Mouse (Mus musculus) hindbrain, embryonic 14.5 days (tissue): ENCODE results near the gene Snhg11. TPM values are rescaled to one million over a fixed set of nuclear protein-coding genes. Genes with fewer than 3 reads are reported as not detected.

Experiments used
- ATAC-seq: fragments of 200-750 bp; cut with Nextera tagmentation; 2 replicates; pipeline ENCODE4 v1.8.0; 2017; ENCODE audit warnings: moderate number of reproducible peaks, mild to moderate bottlenecking, moderate TSS enrichment, moderate library complexity; ENCODE audit not compliant: low FRiP score
- DNase-seq: peaks from one replicate; pipeline ENCODE4 v3.0.0-alpha.2; 2015; ENCODE audit warnings: low spot score
- H3K27ac ChIP-seq: fragments of 300-500 bp; sonication (generic); 2 replicates; pipeline ENCODE4 v1.5.1; 2014; ENCODE audit warnings: mild to moderate bottlenecking, moderate library complexity
- H3K27me3 ChIP-seq: fragments of 300-500 bp; sonication (generic); 2 replicates; pipeline ENCODE4 v1.6.1; 2014; ENCODE audit warnings: mild to moderate bottlenecking, low read length, mixed read lengths; ENCODE audit not compliant: control insufficient read depth, insufficient read depth
- H3K36me3 ChIP-seq: fragments of 300-500 bp; sonication (generic); replicated peaks from 2 replicates; pipeline ENCODE4 v1.6.1; 2014; ENCODE audit not compliant: control insufficient read depth, insufficient read depth
- H3K4me1 ChIP-seq: fragments of 300-500 bp; sonication (generic); replicated peaks from 2 replicates; pipeline ENCODE4 v1.6.1; 2014; ENCODE audit warnings: antibody characterized with exemption, low read length, mixed read lengths; ENCODE audit not compliant: control insufficient read depth, insufficient read depth
- H3K4me2 ChIP-seq: fragments of 300-500 bp; sonication (generic); replicated peaks from 2 replicates; pipeline ENCODE4 v1.6.1; 2014; ENCODE audit warnings: mild to moderate bottlenecking, moderate library complexity
- H3K4me3 ChIP-seq: fragments of 300-500 bp; sonication (generic); replicated peaks from 2 replicates; pipeline ENCODE4 v1.5.1; 2014; ENCODE audit warnings: mild to moderate bottlenecking, low read length
- H3K9ac ChIP-seq: fragments of 300-500 bp; sonication (generic); 2 replicates; pipeline ENCODE4 v1.6.1; 2014
- H3K9me3 ChIP-seq: fragments of 300-500 bp; sonication (generic); 2 replicates; pipeline ENCODE4 v1.6.1; 2016; ENCODE audit warnings: low read length; ENCODE audit not compliant: control insufficient read depth
- WGBS: fragments of 180-500 bp; shearing (Covaris S2); extraction: QIAGEN DNeasy Blood & Tissue Kit; methylation state at CpG from one replicate; pipeline ENCODE4 v1.1.7; 2014; 5-methylcytosine and 5-hydroxymethylcytosine counted together
- polyA plus RNA-seq: library from polyadenylated mRNA; unstranded; fragments of >200 nt; fragmentation: Nextera tagmentation; extraction: Ambion mirVana; gene quantifications from 2 replicates; pipeline ENCODE4 v1.2.1, GENCODE M21; 2014

The Snhg11 gene
- polyA plus RNA-seq, 1 experiment from 2014 or later: 543 TPM

GRCm38 (mm10) chr2:158367654-158368053 is 7.8 kb upstream of the Snhg11 start:
- no peak for ATAC-seq
- no peak overlapping the region for H3K27ac ChIP-seq
- H3K27me3 ChIP-seq: no peaks in the 10 kb centered on the region; the same call in 1 of the 2 replicates
- H3K4me2 ChIP-seq: no peak overlapping the region
- DNase-seq: no peak
- H3K4me1 ChIP-seq: no peaks in the 10 kb centered on the region
- H3K4me3 ChIP-seq: no peak overlapping the region
- 91% methylated on average over 5 of the region's 5 CpGs for WGBS
- H3K9me3 ChIP-seq: no peaks in the 10 kb centered on the region
- H3K36me3 ChIP-seq: no peaks in the 10 kb centered on the region
- no peak overlapping the region for H3K9ac ChIP-seq

- ATAC-seq: no peak
- H3K36me3 ChIP-seq: no peaks in the 10 kb centered on the region
- H3K4me3 ChIP-seq: no peak overlapping the region
- no peaks in the 10 kb centered on the region; the same call in 1 of the 2 replicates for H3K27me3 ChIP-seq
- no peaks in the 10 kb centered on the region for H3K4me1 ChIP-seq
- DNase-seq: no peak
- no peak overlapping the region for H3K4me2 ChIP-seq
- H3K27ac ChIP-seq: no peak overlapping the region
- H3K9ac ChIP-seq: no peak overlapping the region
- whole genome bisulfite sequencing: 94% methylated on average over 8 of the region's 8 CpGs
- H3K9me3 ChIP-seq: no peaks in the 10 kb centered on the region
Measured at GRCm38 (mm10) chr2:158368313-158368712, 7.1 kb upstream of the Snhg11 start.

- H3K4me2 ChIP-seq: no peak overlapping the region
- no peaks in the 10 kb centered on the region; the same call in 1 of the 2 replicates for H3K27me3 ChIP-seq
- DNase-seq (no peak), ATAC-seq (no peak)
- H3K27ac ChIP-seq: no peak overlapping the region
- no peak overlapping the region for H3K9ac ChIP-seq
- H3K4me3 ChIP-seq: no peak overlapping the region
- H3K9me3 ChIP-seq: no peaks in the 10 kb centered on the region
- H3K36me3 ChIP-seq: no peaks in the 10 kb centered on the region
- 70% methylated on average over 3 of the region's 3 CpGs for WGBS
- no peaks in the 10 kb centered on the region for H3K4me1 ChIP-seq
Measured at GRCm38 (mm10) chr2:158369474-158370172, 5.8 kb upstream of the Snhg11 start.

- no peak for ATAC-seq
- Histone ChIP-seq H3K36me3 (no peaks in the 10 kb centered on the region), H3K27ac (no peak overlapping the region), H3K9ac (no peak overlapping the region), H3K4me3 (no peak overlapping the region), H3K27me3 (no peaks in the 10 kb centered on the region; the same call in 1 of the 2 replicates), H3K4me1 (no peaks in the 10 kb centered on the region), H3K9me3 (no peaks in the 10 kb centered on the region), H3K4me2 (no peak overlapping the region)
- DNase-seq: no peak
- 18% methylated on average over 5 of the region's 5 CpGs for WGBS
Measured at GRCm38 (mm10) chr2:158370173-158370550, 5.3 kb upstream of the Snhg11 start.

- ATAC-seq: no peak
- Histone ChIP-seq H3K27me3 (no peaks in the 10 kb centered on the region; the same call in 1 of the 2 replicates), H3K4me1 (0 out of 2 replicates have a peak, but pooled peaks cover 6% of the 10 kb centered on the region), H3K27ac (no peak overlapping the region), H3K36me3 (peaks cover 11% of the 10 kb centered on the region; the same call in 1 of the 2 replicates), H3K9me3 (no peaks in the 10 kb centered on the region), H3K9ac (no peak overlapping the region), H3K4me3 (no peak overlapping the region), H3K4me2 (no peak overlapping the region)
- DNase-seq: no peak
- WGBS: 77% methylated on average over 5 of the region's 5 CpGs
Measured at GRCm38 (mm10) chr2:158373061-158373460, 2.4 kb upstream of the Snhg11 start.

GRCm38 (mm10) chr2:158373516-158373915 is 1.9 kb upstream of the Snhg11 start:
- no peak overlapping the region for H3K9ac ChIP-seq
- no peak overlapping the region for H3K4me2 ChIP-seq
- H3K36me3 ChIP-seq: peaks cover 15% of the 10 kb centered on the region; the same call in 1 of the 2 replicates
- H3K27ac ChIP-seq: no peak overlapping the region
- no peaks in the 10 kb centered on the region for H3K9me3 ChIP-seq
- no peaks in the 10 kb centered on the region; the same call in 1 of the 2 replicates for H3K27me3 ChIP-seq
- 0 out of 2 replicates have a peak, but pooled peaks cover 9% of the 10 kb centered on the region for H3K4me1 ChIP-seq
- DNase-seq (no peak), ATAC-seq (no peak)
- 67% methylated on average over 7 of the region's 7 CpGs for WGBS
- no peak overlapping the region for H3K4me3 ChIP-seq

- WGBS: 25% methylated on average over 12 of the region's 12 CpGs
- Histone ChIP-seq H3K27ac (peak overlapping the region; percentile 90), H3K4me1 (0 out of 2 replicates have a peak, but pooled peaks cover 13% of the 10 kb centered on the region), H3K27me3 (no peaks in the 10 kb centered on the region; the same call in 1 of the 2 replicates), H3K9me3 (no peaks in the 10 kb centered on the region), H3K4me2 (peak overlapping the region; percentile 53), H3K4me3 (peak overlapping the region; percentile 64), H3K36me3 (peaks cover 26% of the 10 kb centered on the region), H3K9ac (peak overlapping the region; percentile 81)
- DNase-seq (no peak), ATAC-seq (peak; percentile 24; the same call in 1 of the 2 replicates)
Measured at GRCm38 (mm10) chr2:158376123-158376687, 767 bp downstream of the Snhg11 start.

GRCm38 (mm10) chr2:158376798-158377197 is 1.4 kb downstream of the Snhg11 start:
- 0 out of 2 replicates have a peak, but pooled peaks cover 13% of the 10 kb centered on the region for H3K4me1 ChIP-seq
- H3K4me3 ChIP-seq: peak overlapping the region; percentile 64
- ATAC-seq (no peak), DNase-seq (no peak)
- 65% methylated on average over 7 of the region's 7 CpGs for WGBS
- peak overlapping the region; percentile 90 for H3K27ac ChIP-seq
- peak overlapping the region; percentile 81 for H3K9ac ChIP-seq
- H3K36me3 ChIP-seq: peaks cover 32% of the 10 kb centered on the region
- no peaks in the 10 kb centered on the region for H3K9me3 ChIP-seq
- H3K4me2 ChIP-seq: peak overlapping the region; percentile 53
- H3K27me3 ChIP-seq: no peaks in the 10 kb centered on the region

- Histone ChIP-seq H3K36me3 (peaks cover 39% of the 10 kb centered on the region), H3K9ac (0 out of 2 replicates have a peak overlapping the region, but pooled peaks have one; percentile 33), H3K27me3 (no peaks in the 10 kb centered on the region), H3K4me3 (peak overlapping the region; percentile 64), H3K4me1 (0 out of 2 replicates have a peak, but pooled peaks cover 13% of the 10 kb centered on the region), H3K4me2 (peak overlapping the region; percentile 53), H3K27ac (no peak overlapping the region), H3K9me3 (no peaks in the 10 kb centered on the region)
- no peak for ATAC-seq
- DNase-seq: no peak
- 91% methylated on average over 1 of the region's 1 CpGs for WGBS
Measured at GRCm38 (mm10) chr2:158377811-158378210, 2.4 kb downstream of the Snhg11 start.
